Mouse (Mus musculus) forebrain, embryonic 16.5 days (tissue): ENCODE measurements around the gene Hes5. TPM values are rescaled to one million over a fixed set of nuclear protein-coding genes. Genes with fewer than 3 reads are reported as not detected.

Source experiments
- ATAC-seq: fragments of 200-750 bp; cut with Nextera tagmentation; 2 replicates; pipeline ENCODE4 v1.8.0; 2017; ENCODE audit warnings: mild to moderate bottlenecking, moderate library complexity
- H3K27ac ChIP-seq: fragments of 300-500 bp; sonication (generic); 2 replicates; pipeline ENCODE4 v1.5.1; 2014; ENCODE audit warnings: low read length, control low read depth
- H3K27me3 ChIP-seq: fragments of 300-500 bp; sonication (generic); replicated peaks from 2 replicates; pipeline ENCODE4 v1.6.1; 2014; ENCODE audit warnings: low read length; ENCODE audit not compliant: control insufficient read depth, insufficient read depth
- H3K36me3 ChIP-seq: fragments of 300-500 bp; sonication (generic); 2 replicates; pipeline ENCODE4 v1.6.1; 2014; ENCODE audit not compliant: control insufficient read depth, insufficient read depth
- H3K4me1 ChIP-seq: fragments of 300-500 bp; sonication (generic); replicated peaks from 2 replicates; pipeline ENCODE4 v1.6.1; 2014; ENCODE audit warnings: low read length; ENCODE audit not compliant: control insufficient read depth, insufficient read depth
- H3K4me2 ChIP-seq: fragments of 300-500 bp; sonication (generic); 2 replicates; pipeline ENCODE4 v1.6.1; 2014; ENCODE audit warnings: mild to moderate bottlenecking, low read length, control low read depth
- H3K4me3 ChIP-seq: fragments of 300-500 bp; sonication (generic); replicated peaks from 2 replicates; pipeline ENCODE4 v1.5.1; 2014; ENCODE audit warnings: mild to moderate bottlenecking, low read length, control low read depth
- H3K9ac ChIP-seq: fragments of 300-500 bp; sonication (generic); replicated peaks from 2 replicates; pipeline ENCODE4 v1.6.1; 2014; ENCODE audit warnings: low read depth, low read length, control low read depth
- H3K9me3 ChIP-seq: fragments of 300-500 bp; sonication (generic); 2 replicates; pipeline ENCODE4 v1.6.1; 2016; ENCODE audit warnings: low read length; ENCODE audit not compliant: control insufficient read depth
- WGBS: fragments of 180-500 bp; shearing (Covaris S2); extraction: QIAGEN DNeasy Blood & Tissue Kit; methylation state at CpG from one replicate; pipeline ENCODE4 v1.1.7; 2014; 5-methylcytosine and 5-hydroxymethylcytosine counted together
- polyA plus RNA-seq: library from polyadenylated mRNA; unstranded; fragments of >200 nt; fragmentation: Nextera tagmentation; extraction: Ambion mirVana; gene quantifications from 2 replicates; pipeline ENCODE4 v1.2.1, GENCODE M21; 2015

Gene Hes5
- polyA plus RNA-seq, 1 experiment from 2014 or later, result 91.4 TPM

DNA sequence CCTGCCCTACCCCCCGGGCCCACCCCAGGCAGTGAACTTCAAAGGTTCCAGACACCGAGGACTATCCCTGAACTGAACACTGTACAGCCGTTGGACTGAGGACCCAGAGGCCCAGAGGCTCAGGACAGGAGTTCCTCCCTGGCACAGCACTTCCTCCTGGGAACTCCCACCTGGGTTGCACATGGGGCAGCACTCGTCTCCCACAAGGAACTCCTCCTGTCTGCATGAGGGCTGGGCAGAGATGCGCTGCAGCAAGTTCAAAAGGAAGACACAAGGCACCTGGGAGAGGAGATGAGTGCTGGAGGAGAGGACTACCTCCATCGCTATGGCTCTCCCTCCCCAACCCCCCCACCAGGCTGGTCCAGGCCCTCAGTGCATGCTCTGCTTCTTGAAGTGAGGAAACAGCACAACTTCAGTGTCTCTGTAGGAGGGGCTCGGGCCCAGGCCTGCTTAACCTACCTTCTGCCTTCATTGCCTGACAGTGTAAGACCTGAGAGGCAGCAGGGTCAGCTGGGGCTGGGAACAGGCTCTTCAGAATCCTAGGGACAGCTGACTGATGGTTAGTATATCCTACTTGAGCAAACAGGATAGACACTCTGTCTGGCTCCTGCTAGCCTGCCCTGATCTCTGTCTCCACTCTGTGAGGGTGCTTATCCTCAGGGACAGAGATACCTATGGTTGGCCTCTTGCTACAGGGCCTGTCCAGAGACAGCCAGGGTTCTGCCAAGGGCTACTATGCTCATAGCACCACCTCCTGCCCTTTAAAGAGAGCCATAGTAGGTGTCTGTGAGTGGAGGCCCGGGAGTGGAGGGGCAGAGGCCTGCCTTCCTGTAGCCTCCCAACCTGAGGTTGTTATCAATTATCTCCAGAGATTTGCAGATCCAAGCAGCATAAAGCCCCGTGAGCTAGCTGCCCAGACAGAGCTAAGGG lies 33.5 kb upstream of the Hes5 start:
- Histone ChIP-seq H3K27me3 (no peaks in the 10 kb centered on the region), H3K27ac (no peak overlapping the region), H3K4me3 (no peak overlapping the region), H3K36me3 (no peaks in the 10 kb centered on the region), H3K4me1 (no peaks in the 10 kb centered on the region), H3K9ac (no peak overlapping the region), H3K9me3 (no peaks in the 10 kb centered on the region), H3K4me2 (no peak overlapping the region)
- 73% methylated on average over 9 of the region's 9 CpGs for WGBS
- no peak for ATAC-seq

DNA sequence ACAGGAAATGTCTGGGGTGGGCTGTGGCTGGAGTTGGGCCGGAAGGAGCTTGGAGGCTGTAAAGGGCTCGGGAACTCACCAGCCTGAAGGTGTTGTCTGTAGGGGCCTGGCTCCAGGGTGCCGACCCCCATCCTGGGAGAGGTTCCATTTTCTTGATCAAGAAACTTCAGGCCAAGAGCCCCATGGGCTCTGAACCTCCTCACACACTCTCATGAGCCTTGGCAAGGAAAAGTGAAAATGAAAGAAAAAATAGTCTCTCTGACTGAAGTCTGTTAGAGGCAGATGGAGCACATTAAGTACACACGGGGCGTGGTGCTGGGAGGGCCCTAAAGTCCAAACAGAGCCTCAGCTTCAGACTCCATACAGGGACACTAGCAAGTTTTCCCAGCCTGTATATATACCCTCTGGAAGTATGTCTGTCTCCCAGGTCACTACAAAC lies 32.8 kb upstream of the Hes5 start:
- H3K27me3 ChIP-seq, result no peaks in the 10 kb centered on the region
- H3K4me3 ChIP-seq, result no peak overlapping the region
- H3K4me1 ChIP-seq, result no peaks in the 10 kb centered on the region
- 81% methylated on average over 5 of the region's 5 CpGs for WGBS
- no peak overlapping the region for H3K27ac ChIP-seq
- ATAC-seq, result no peak
- no peak overlapping the region for H3K4me2 ChIP-seq
- H3K9me3 ChIP-seq, result no peaks in the 10 kb centered on the region
- no peaks in the 10 kb centered on the region for H3K36me3 ChIP-seq
- no peak overlapping the region for H3K9ac ChIP-seq

DNA sequence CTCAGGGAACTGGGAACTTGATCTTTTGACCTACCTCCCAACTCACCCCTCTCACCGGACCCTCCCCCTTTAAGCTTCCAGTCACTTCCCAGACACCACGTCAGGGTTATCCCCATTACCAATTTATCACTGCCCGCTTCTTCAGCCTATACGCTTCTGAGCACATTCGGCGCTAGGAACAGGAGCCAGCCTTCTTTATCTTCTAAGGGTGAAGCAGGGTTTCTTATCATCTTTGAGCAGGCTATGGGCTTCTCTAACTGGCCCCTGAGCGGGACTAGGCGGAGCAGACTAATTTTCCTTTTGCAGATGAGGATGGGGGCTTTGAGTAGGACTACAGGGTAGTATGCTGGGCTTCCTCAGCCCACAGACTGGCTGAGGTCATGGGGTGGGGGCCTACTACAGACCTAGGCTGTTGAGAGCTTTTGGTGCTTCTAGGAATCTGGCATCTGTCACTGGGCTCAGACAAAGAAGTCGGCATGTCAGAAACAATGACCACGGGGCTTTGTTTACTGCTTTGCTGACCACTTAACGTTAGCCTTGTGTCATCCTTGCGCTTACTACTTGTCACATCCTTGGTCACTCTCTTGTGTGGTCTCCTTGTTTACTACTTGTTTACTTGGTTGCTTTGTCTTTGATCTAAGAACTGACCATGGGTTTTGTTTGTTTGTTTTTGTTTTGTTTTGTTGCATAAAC lies 32.2 kb upstream of the Hes5 start, which contains the start of gene Tnfrsf14:
Gene Tnfrsf14 (minus strand): TSS at position 169 of the 693 bp plus-strand sequence.
- ATAC-seq, result no peak
- Histone ChIP-seq H3K4me3 (no peak within 1 kb of the TSS), H3K4me2 (no peak within 1 kb of the TSS), H3K36me3 (no peaks in the 10 kb centered on the region), H3K27me3 (no peaks in the 10 kb centered on the region), H3K9ac (no peak within 1 kb of the TSS), H3K4me1 (no peaks in the 10 kb centered on the region), H3K27ac (no peak within 1 kb of the TSS), H3K9me3 (no peaks in the 10 kb centered on the region)
- WGBS, result 68% methylated on average over 12 of the region's 12 CpGs

DNA sequence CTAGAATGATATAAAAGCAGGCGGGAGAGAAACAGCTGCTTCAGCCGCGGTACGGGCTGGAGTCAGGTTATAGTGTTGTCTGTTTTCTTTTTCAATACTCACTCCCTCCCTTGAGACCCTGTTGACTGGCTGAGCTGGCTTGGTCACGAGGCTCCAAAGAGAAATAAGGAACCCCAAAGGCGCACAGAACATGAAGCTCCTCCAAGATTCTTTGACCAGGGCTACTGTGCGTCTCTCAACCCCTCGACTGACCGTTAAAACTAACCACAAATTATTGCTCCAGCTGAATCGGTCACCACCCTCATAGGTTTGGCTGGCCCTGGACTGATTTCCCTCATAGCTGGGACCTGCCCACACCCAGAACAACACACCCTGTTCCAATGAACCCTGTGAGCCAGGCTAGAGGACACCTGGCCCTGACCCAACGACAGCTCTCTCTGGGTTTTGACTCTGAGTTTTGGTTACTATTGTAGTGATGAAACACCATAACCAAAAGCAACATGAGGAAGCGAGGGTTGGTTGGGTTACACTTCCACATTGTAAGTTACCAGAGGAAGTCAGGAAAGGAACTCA lies 31.5 kb upstream of the Hes5 start:
- no peak for ATAC-seq
- Histone ChIP-seq H3K4me1 (no peaks in the 10 kb centered on the region), H3K27ac (no peak overlapping the region), H3K9ac (no peak overlapping the region), H3K27me3 (no peaks in the 10 kb centered on the region), H3K4me3 (no peak overlapping the region), H3K9me3 (no peaks in the 10 kb centered on the region), H3K36me3 (no peaks in the 10 kb centered on the region), H3K4me2 (no peak overlapping the region)
- WGBS, result 86% methylated on average over 12 of the region's 12 CpGs

DNA sequence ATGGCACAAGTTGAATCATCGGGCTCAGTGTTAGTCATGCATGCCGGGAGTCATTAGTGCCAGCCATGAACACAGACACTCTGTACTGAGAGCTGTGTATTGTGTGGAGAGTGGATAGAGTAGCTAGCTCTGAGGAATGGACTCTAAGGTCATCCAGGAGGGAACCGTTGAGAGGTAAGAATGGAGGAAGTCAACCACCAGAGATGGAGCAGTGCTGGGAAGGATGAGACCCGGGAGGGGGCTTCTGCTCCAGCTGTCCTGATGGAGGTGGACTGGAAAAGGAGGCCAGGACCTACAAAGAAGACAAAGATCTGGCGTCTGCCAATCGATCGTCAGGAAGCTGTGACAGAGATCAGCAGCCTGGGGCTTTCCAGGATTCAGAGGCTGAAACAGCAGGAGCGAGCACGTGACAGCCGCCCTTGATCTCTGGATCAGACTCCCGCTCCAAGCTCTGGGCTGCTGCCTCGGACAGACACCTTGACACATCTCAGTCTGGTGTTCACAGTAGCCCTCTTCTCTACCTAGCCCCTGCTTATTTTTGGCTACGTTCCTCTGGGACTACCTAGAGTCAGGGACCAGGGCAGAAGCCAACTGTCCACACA lies 27.3 kb upstream of the Hes5 start:
- WGBS, result 63% methylated on average over 13 of the region's 13 CpGs
- Histone ChIP-seq H3K36me3 (no peaks in the 10 kb centered on the region), H3K9ac (no peak overlapping the region), H3K4me2 (no peak overlapping the region), H3K4me3 (no peak overlapping the region), H3K4me1 (no peaks in the 10 kb centered on the region), H3K27me3 (no peaks in the 10 kb centered on the region), H3K27ac (no peak overlapping the region), H3K9me3 (no peaks in the 10 kb centered on the region)
- ATAC-seq, result no peak

DNA sequence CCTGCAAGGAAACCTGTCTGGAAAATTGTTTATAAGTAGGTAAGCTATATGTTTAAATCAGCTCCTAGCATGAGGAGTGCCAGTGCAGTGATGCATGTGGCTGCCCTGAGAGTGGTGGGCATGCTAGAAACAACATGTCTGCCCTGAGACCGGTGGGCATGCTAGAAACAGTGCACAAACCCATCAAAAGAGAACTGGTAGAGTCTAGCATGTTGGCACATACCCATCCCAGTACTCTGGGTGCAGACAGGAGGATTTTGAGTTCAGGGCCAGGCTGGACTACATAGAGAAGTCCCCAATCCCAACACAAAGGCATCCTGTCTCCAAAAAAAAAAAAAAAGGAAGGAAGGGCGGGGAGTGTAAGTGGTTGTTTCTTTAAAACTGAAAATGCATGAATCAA lies 25.9 kb upstream of the Hes5 start:
- no peak overlapping the region for H3K9ac ChIP-seq
- no peak overlapping the region for H3K4me3 ChIP-seq
- no peak for ATAC-seq
- no peak overlapping the region for H3K27ac ChIP-seq
- H3K36me3 ChIP-seq, result no peaks in the 10 kb centered on the region
- no peaks in the 10 kb centered on the region for H3K9me3 ChIP-seq
- 86% methylated on average over 2 of the region's 2 CpGs for WGBS
- H3K4me1 ChIP-seq, result no peaks in the 10 kb centered on the region
- no peak overlapping the region for H3K4me2 ChIP-seq
- H3K27me3 ChIP-seq, result no peaks in the 10 kb centered on the region

DNA sequence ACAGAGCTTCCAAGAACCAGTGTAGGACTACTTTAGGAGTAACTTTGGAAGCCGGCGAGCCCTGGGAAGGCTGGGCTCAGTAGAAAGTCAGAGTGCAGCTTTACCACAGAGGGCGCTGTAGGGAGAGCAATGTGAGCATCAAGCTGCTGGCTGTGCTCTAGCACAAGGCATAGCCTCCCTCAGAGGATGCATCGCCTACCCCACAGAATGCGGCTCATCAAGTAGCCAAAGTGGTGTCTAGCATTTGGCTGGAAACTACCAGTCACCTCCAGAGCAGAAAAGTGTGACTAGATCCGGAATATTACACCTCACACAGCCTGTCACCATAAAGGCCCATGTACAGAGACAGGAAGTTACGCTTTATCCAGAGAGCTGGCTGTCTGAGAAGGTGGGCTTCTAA lies 24.9 kb upstream of the Hes5 start:
- no peaks in the 10 kb centered on the region for H3K36me3 ChIP-seq
- no peak overlapping the region for H3K9ac ChIP-seq
- WGBS, result 78% methylated on average over 7 of the region's 7 CpGs
- no peak overlapping the region for H3K4me2 ChIP-seq
- ATAC-seq, result no peak
- no peaks in the 10 kb centered on the region for H3K27me3 ChIP-seq
- H3K9me3 ChIP-seq, result no peaks in the 10 kb centered on the region
- no peak overlapping the region for H3K27ac ChIP-seq
- H3K4me1 ChIP-seq, result no peaks in the 10 kb centered on the region
- no peak overlapping the region for H3K4me3 ChIP-seq

DNA sequence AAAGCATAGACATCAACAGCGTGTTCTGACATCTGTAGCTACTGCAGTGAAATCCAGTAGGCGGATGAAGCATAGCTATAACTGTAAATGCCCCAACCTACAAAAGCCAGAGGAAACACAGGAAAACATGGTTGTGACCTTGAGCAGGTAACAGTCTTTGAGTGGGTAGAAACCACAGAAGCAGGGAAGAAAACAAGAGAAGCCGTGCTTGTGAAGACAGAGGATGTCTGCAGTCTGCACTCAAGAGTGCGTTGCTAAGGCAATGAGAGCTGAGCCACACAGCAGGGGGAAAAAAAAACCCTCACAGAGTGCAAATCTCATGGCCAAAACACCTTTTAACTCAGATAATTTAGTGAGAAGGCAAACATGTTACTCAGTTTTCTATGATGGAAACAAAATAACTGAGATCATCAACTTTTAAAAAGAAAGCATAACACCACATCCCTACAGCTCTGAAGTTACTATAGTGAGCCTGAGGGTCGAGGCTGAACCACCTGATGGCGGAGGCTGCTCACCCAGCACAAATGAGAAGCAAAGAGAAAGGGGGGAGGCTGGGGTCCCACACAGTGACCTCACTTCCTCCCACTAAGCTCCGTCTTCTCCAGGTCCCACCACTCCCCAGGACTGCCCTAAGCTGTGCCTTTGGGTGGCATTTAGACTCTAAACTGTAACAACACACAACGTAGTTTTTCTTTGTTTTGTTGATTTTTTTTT lies 24.0 kb upstream of the Hes5 start:
- Histone ChIP-seq H3K36me3 (no peaks in the 10 kb centered on the region), H3K9ac (no peak overlapping the region), H3K9me3 (no peaks in the 10 kb centered on the region), H3K27me3 (no peaks in the 10 kb centered on the region), H3K4me3 (no peak overlapping the region), H3K4me2 (no peak overlapping the region), H3K27ac (no peak overlapping the region), H3K4me1 (no peaks in the 10 kb centered on the region)
- WGBS, result 50% methylated on average over 8 of the region's 8 CpGs
- no peak for ATAC-seq
